15 mouse cellular contexts compared by ENCODE assay signal in genomic region chr8:11055557-11056174, GRCm38 (mm10). TPM values are rescaled to one million over a fixed set of nuclear protein-coding genes. Genes with fewer than 3 reads are reported as not detected.
DNase-seq lines count a peak whose midpoint lies in the region; ATAC-seq and TF ChIP-seq lines count a peak whose summit lies in the region.
"Had no signal": no experiment of that assay in that cellular context is flagged by ENCODE, and none has a peak within 500 bp of the region (broad histone marks: within the 10 kb centered on the region; RNA-seq: fewer than 3 reads in every experiment).

No protein-coding gene starts in this region.

- no peak for TF ChIP-seq POLR2A in heart, adult 2 months (IDR thresholded peaks at IDR 0.05; ENCODE audit: insufficient read depth, low read depth, low read length)
- TF ChIP-seq POLR2A in liver, adult 2 months (IDR thresholded peaks at IDR 0.05; ENCODE audit: extremely low read depth, insufficient read depth, low read length), result no peak

- no peak overlapping the region for H3K4me2 ChIP-seq in heart, embryonic 16.5 days (ENCODE audit: low read depth, low read length)
- no peak overlapping the region for H3K4me2 ChIP-seq in kidney, postnatal 0 days (ENCODE audit: low read length)
- H3K4me2 ChIP-seq in stomach, embryonic 16.5 days (ENCODE audit: low read depth, low read length), result no peak overlapping the region; the same call in 1 of the 2 replicates
- H3K4me2 ChIP-seq: embryonic facial prominence, embryonic 12.5 days; heart, embryonic 12.5 days; hindbrain, embryonic 12.5 days; neural tube, embryonic 12.5 days had no signal

- DNase-seq in heart, adult 2 months, result no peak
- peak; percentile 40 for DNase-seq in kidney, postnatal 0 days (ENCODE audit: low spot score)
- DNase-seq in liver, adult 2 months (ENCODE audit: extremely low read depth, low read depth, low spot score), result peak; percentile 79
- DNase-seq in layer of hippocampus, postnatal 10 days (ENCODE audit: low spot score in 2 of 2), result no peak
- no peak for DNase-seq in thymus, postnatal 25 days
- DNase-seq in natural killer cell, adult 2 months (ENCODE audit: low spot score in 2 of 2), result no peak
- DNase-seq: cerebellum, adult 11-12 months; lung, adult 18-20 months; right cerebral cortex, adult 18-20 months had no signal

- H3K4me1 ChIP-seq in heart, embryonic 16.5 days (ENCODE audit: control insufficient read depth, insufficient read depth, low read length), result no peaks in the 10 kb centered on the region; the same call in 1 of the 2 replicates
- H3K4me1 ChIP-seq in heart, adult 2 months (ENCODE audit: control insufficient read depth, insufficient read depth, low read length), result no peaks in the 10 kb centered on the region
- no peaks in the 10 kb centered on the region for H3K4me1 ChIP-seq in kidney, postnatal 0 days (replicated peaks; ENCODE audit: insufficient read depth, low read length)
- peaks cover 8% of the 10 kb centered on the region for H3K4me1 ChIP-seq in liver, adult 2 months (ENCODE audit: control insufficient read depth, insufficient read depth, low read length)
- peaks cover 12% of the 10 kb centered on the region for H3K4me1 ChIP-seq in stomach, embryonic 16.5 days (ENCODE audit: control insufficient read depth, insufficient read depth, low read length)
- H3K4me1 ChIP-seq: embryonic facial prominence, embryonic 12.5 days; heart, embryonic 12.5 days had no signal

- no peak overlapping the region for H3K27ac ChIP-seq in heart, embryonic 16.5 days (ENCODE audit: low read length)
- H3K27ac ChIP-seq in heart, adult 2 months, result no peak overlapping the region
- H3K27ac ChIP-seq in kidney, postnatal 0 days, result 0 out of 2 replicates have a peak overlapping the region, but pooled peaks have one; percentile 22
- no peak overlapping the region for H3K27ac ChIP-seq in liver, adult 2 months (replicated peaks; ENCODE audit: insufficient read depth, low read depth, low read length)
- H3K27ac ChIP-seq in stomach, embryonic 16.5 days (ENCODE audit: low read length), result peak overlapping the region; percentile 84
- H3K27ac ChIP-seq: embryonic facial prominence, embryonic 12.5 days; hindbrain, embryonic 12.5 days; neural tube, embryonic 12.5 days had no signal

- intact Hi-C loops in heart, adult 2 months (cut with DNase I), result no loop called here

- no peaks in the 10 kb centered on the region for H3K79me2 ChIP-seq in heart, adult 2 months (replicated peaks; ENCODE audit: control insufficient read depth, insufficient read depth, low read length)
- H3K79me2 ChIP-seq in liver, adult 2 months (ENCODE audit: control insufficient read depth, insufficient read depth, low read length), result no peaks in the 10 kb centered on the region

- H3K27me3 ChIP-seq in heart, embryonic 16.5 days (ENCODE audit: control insufficient read depth, insufficient read depth, low read length), result no peaks in the 10 kb centered on the region
- no peaks in the 10 kb centered on the region for H3K27me3 ChIP-seq in heart, adult 2 months (ENCODE audit: control insufficient read depth, insufficient read depth, low read length)
- H3K27me3 ChIP-seq in kidney, postnatal 0 days (ENCODE audit: insufficient read depth, low read length), result no peaks in the 10 kb centered on the region
- no peaks in the 10 kb centered on the region for H3K27me3 ChIP-seq in liver, adult 2 months (ENCODE audit: control insufficient read depth, insufficient read depth, low read length)
- H3K27me3 ChIP-seq in stomach, embryonic 16.5 days (ENCODE audit: control insufficient read depth, insufficient read depth, low read length), result no peaks in the 10 kb centered on the region
- H3K27me3 ChIP-seq: embryonic facial prominence, embryonic 12.5 days; heart, embryonic 12.5 days; hindbrain, embryonic 12.5 days; neural tube, embryonic 12.5 days had no signal

- ATAC-seq in heart, embryonic 16.5 days (replicated peaks; ENCODE audit: extremely low read depth, insufficient read depth, low FRiP score), result peak; percentile 14; the same call in 1 of the 2 replicates
- peak; percentile 91 for ATAC-seq in kidney, postnatal 0 days (replicated peaks; ENCODE audit: low FRiP score, low read depth)
- ATAC-seq in stomach, embryonic 16.5 days (ENCODE audit: insufficient read depth, low FRiP score), result peak; percentile 89

- no peaks in the 10 kb centered on the region for H3K9me3 ChIP-seq in heart, embryonic 16.5 days (replicated peaks; ENCODE audit: control insufficient read depth, low read length)
- no peaks in the 10 kb centered on the region for H3K9me3 ChIP-seq in kidney, postnatal 0 days (replicated peaks; ENCODE audit: low read length)
- no peaks in the 10 kb centered on the region for H3K9me3 ChIP-seq in stomach, embryonic 16.5 days (replicated peaks; ENCODE audit: control insufficient read depth, low read length)
- H3K9me3 ChIP-seq: embryonic facial prominence, embryonic 12.5 days; heart, embryonic 12.5 days; hindbrain, embryonic 12.5 days; neural tube, embryonic 12.5 days had no signal

- H3K4me3 ChIP-seq in heart, embryonic 16.5 days (ENCODE audit: low read length), result no peak overlapping the region
- H3K4me3 ChIP-seq in heart, adult 2 months, result no peak overlapping the region
- H3K4me3 ChIP-seq in kidney, postnatal 0 days (replicated peaks; ENCODE audit: low read depth, low read length), result no peak overlapping the region
- no peak overlapping the region for H3K4me3 ChIP-seq in liver, adult 2 months (ENCODE audit: insufficient read depth, low read depth, low read length)
- no peak overlapping the region for H3K4me3 ChIP-seq in stomach, embryonic 16.5 days (replicated peaks; ENCODE audit: low read length)
- H3K4me3 ChIP-seq: embryonic facial prominence, embryonic 12.5 days; heart, embryonic 12.5 days; hindbrain, embryonic 12.5 days; neural tube, embryonic 12.5 days had no signal

- no peak for TF ChIP-seq CTCF in heart, adult 2 months (IDR thresholded peaks at IDR 0.05)
- no peak for TF ChIP-seq CTCF in kidney, postnatal 0 days (IDR thresholded peaks at IDR 0.05; ENCODE audit: low read depth)
- no peak for TF ChIP-seq CTCF in liver, adult 2 months (IDR thresholded peaks at IDR 0.05; ENCODE audit: low read depth, low read length)

- H3K9ac ChIP-seq in heart, embryonic 16.5 days (ENCODE audit: low read length), result no peak overlapping the region
- H3K9ac ChIP-seq in heart, adult 2 months (ENCODE audit: low read depth, low read length), result no peak overlapping the region
- no peak overlapping the region for H3K9ac ChIP-seq in kidney, postnatal 0 days (ENCODE audit: low read depth, low read length)
- 0 out of 2 replicates have a peak overlapping the region, but pooled peaks have one; percentile 11 for H3K9ac ChIP-seq in liver, adult 2 months (ENCODE audit: low read depth, low read length)
- peak overlapping the region; percentile 18; the same call in 1 of the 2 replicates for H3K9ac ChIP-seq in stomach, embryonic 16.5 days (ENCODE audit: low read length)
- H3K9ac ChIP-seq: embryonic facial prominence, embryonic 12.5 days; heart, embryonic 12.5 days; hindbrain, embryonic 12.5 days; neural tube, embryonic 12.5 days had no signal

- TF ChIP-seq EP300 in heart, adult 2 months (IDR thresholded peaks at IDR 0.05; ENCODE audit: insufficient read depth, low read depth, low read length), result no peak

- 70% methylated on average over 16 of the region's 16 CpGs for WGBS in heart, embryonic 16.5 days
- 80% methylated on average over 16 of the region's 16 CpGs for WGBS in heart, adult 2 months
- WGBS in kidney, postnatal 0 days, result 22% methylated on average over 16 of the region's 16 CpGs
- 28% methylated on average over 16 of the region's 16 CpGs for WGBS in liver, adult 2 months
- WGBS in stomach, embryonic 16.5 days, result 60% methylated on average over 16 of the region's 16 CpGs

- H3K36me3 ChIP-seq in heart, embryonic 16.5 days (ENCODE audit: control insufficient read depth, insufficient read depth), result no peaks in the 10 kb centered on the region
- no peaks in the 10 kb centered on the region for H3K36me3 ChIP-seq in heart, adult 2 months (ENCODE audit: control insufficient read depth, insufficient read depth, low read length)
- no peaks in the 10 kb centered on the region for H3K36me3 ChIP-seq in kidney, postnatal 0 days (ENCODE audit: insufficient read depth, low read length)
- H3K36me3 ChIP-seq in liver, adult 2 months (ENCODE audit: control insufficient read depth, insufficient read depth, low read length), result no peaks in the 10 kb centered on the region
- no peaks in the 10 kb centered on the region for H3K36me3 ChIP-seq in stomach, embryonic 16.5 days (ENCODE audit: control insufficient read depth, insufficient read depth, low read length)
- H3K36me3 ChIP-seq: embryonic facial prominence, embryonic 12.5 days; heart, embryonic 12.5 days; hindbrain, embryonic 12.5 days; neural tube, embryonic 12.5 days had no signal

RNA-seq across cellular contexts. Expression of gene Irs2, which starts 47.4 kb away (rescaled TPM):
- 2.3 and 2.9 TPM in 2 replicates for polyA plus RNA-seq in heart, embryonic 16.5 days (2015; fragmentation: Nextera tagmentation; extraction: Ambion mirVana)
- 10 to 100 TPM; 13.5 to 19.0 TPM for total RNA-seq in heart, adult 2 months (2021)
- 4.5 TPM in 2 replicates for polyA plus RNA-seq in heart, adult 2 months (2012; rRNA removed)
- 7.0 and 8.5 TPM in 2 replicates for polyA plus RNA-seq in kidney, postnatal 0 days (2015; fragmentation: Nextera tagmentation; extraction: Ambion mirVana)
- 8.6 and 19.2 TPM in 2 replicates for total RNA-seq in liver, adult 2 months (2014; rRNA removed)
- 4.8 and 5.7 TPM in 2 replicates for polyA plus RNA-seq in liver, adult 2 months (2012; rRNA removed)
- 3.3 and 3.4 TPM in 2 replicates for polyA plus RNA-seq in stomach, embryonic 16.5 days (2015; fragmentation: Nextera tagmentation; extraction: Ambion mirVana)
- total RNA-seq in layer of hippocampus, postnatal 10 days (2021), result 10 to 100 TPM; 44.9 to 54.0 TPM

Comparison
In these comparisons a context has a peak if more than half of its experiments do, and no peak if none do; other contexts are left out.
1. ATAC-seq: peak in every context shown above with its lines; median percentile 91 in kidney, postnatal 0 days; 89 in stomach, embryonic 16.5 days; 14 in heart, embryonic 16.5 days.
2. H3K27ac ChIP-seq: peak in kidney, postnatal 0 days (single experiment) and stomach, embryonic 16.5 days (single experiment); none in heart, embryonic 16.5 days (single experiment), heart, adult 2 months (single experiment) and liver, adult 2 months (single experiment).
3. H3K9ac ChIP-seq: peak in liver, adult 2 months (single experiment) and stomach, embryonic 16.5 days (single experiment); none in heart, embryonic 16.5 days (single experiment), heart, adult 2 months (single experiment) and kidney, postnatal 0 days (single experiment).
4. DNase-seq: peak in kidney, postnatal 0 days (single experiment) and liver, adult 2 months (single experiment); none in heart, adult 2 months (0 of 2), layer of hippocampus, postnatal 10 days (0 of 2), thymus, postnatal 25 days (single experiment) and natural killer cell, adult 2 months (0 of 2).